In the genomic region with DNA sequence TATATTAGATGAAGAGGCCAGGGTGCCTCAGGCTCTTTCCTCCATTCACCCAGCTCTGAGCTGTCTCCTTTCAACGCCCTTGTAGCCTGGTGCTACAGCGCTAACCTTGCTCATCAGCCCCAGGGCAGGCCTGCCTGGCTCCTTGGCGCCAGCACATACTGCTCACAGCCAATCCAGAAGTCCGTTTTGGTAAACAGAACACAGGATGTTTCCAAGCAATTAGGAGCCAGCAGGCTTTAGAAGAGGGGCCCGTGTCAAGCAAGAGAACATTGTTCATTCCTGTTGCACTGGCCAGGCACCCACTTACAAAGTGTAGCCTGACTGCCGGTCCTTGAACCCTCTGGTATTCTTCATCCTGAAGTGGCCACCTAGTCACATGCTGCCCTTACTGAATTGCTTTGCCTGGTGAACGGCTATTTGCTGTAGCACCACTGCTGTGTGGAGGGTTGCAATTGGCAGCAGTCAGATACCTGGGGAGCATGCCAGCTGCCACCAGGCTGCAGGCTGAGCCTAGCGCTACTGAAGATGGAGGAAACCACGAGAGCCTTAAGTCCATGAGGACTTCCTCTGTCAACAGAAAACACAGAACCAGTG, we compare ENCODE assay signal across 9 mouse cellular contexts. TPM values are rescaled to one million over a fixed set of nuclear protein-coding genes. Genes with fewer than 3 reads are reported as not detected.
A peak's percentile ranks its signal among the peaks of the same experiment; 100 is the strongest.
DNase-seq lines count a peak whose midpoint lies in the region; ATAC-seq lines count a peak whose summit lies in the region.
"Had no signal": no experiment of that assay in that cellular context is flagged by ENCODE, and none has a peak within 500 bp of the region (broad histone marks: within the 10 kb centered on the region; RNA-seq: fewer than 3 reads in every experiment).

No protein-coding gene starts in this region.

- no peak overlapping the region for H3K9ac ChIP-seq in heart, embryonic 12.5 days

- H3K4me1 ChIP-seq in heart, embryonic 12.5 days (replicated peaks), result peaks cover 36% of the 10 kb centered on the region

- DNase-seq in 3T3-L1 (ENCODE audit: low read depth, low spot score) (peak; percentile 43), MN1 (ENCODE audit: low spot score) (peak; percentile 69)
- DNase-seq in embryo, embryonic 10.5 days (ENCODE audit: low spot score), result peak; percentile 9
- DNase-seq in left cerebral cortex, adult 11 months (ENCODE audit: low spot score), result peak; percentile 55
- no peak for DNase-seq in spleen, postnatal 4 days (ENCODE audit: low spot score in 2 of 2)

- H3K4me3 ChIP-seq in heart, embryonic 12.5 days, result no peak overlapping the region

- peak; percentile 72 for ATAC-seq in heart, embryonic 12.5 days (ENCODE audit: insufficient number of reproducible peaks, low FRiP score)
- ATAC-seq in megakaryocyte progenitor cell, adult 5-6 weeks (replicated peaks; ENCODE audit: poor library complexity), result peak; percentile 29; the same call in 1 of the 2 replicates
- no peak for ATAC-seq in monocyte, adult 5-6 weeks (replicated peaks; ENCODE audit: insufficient number of reproducible peaks, low FRiP score, low TSS enrichment, poor library complexity, severe bottlenecking)

- WGBS in heart, embryonic 12.5 days, result 34% methylated on average over 9 of the region's 9 CpGs

- H3K27ac ChIP-seq in heart, embryonic 12.5 days (ENCODE audit: poor library complexity, severe bottlenecking), result peak overlapping the region; percentile 72

- no peaks in the 10 kb centered on the region for H3K27me3 ChIP-seq in heart, embryonic 12.5 days (replicated peaks)

- no peaks in the 10 kb centered on the region for H3K9me3 ChIP-seq in heart, embryonic 12.5 days (replicated peaks)

- no peak overlapping the region for H3K4me2 ChIP-seq in heart, embryonic 12.5 days

- H3K36me3 ChIP-seq in heart, embryonic 12.5 days, result peaks cover 43% of the 10 kb centered on the region

RNA-seq across cellular contexts. Expression of gene Ndufa10, which starts 35.9 kb away (rescaled TPM):
- 406 and 431 TPM in 2 replicates for polyA plus RNA-seq in heart, embryonic 12.5 days (2016; fragmentation: Nextera tagmentation; extraction: Ambion mirVana)
- total RNA-seq in megakaryocyte progenitor cell, adult 5-6 weeks (2015), result 175 TPM in 2 replicates
- total RNA-seq in megakaryocyte progenitor cell, adult 5-6 weeks (2017), result 101 and 110 TPM in 2 replicates
- 89.5 to 119 TPM (median 89.7 TPM) in 3 replicates for total RNA-seq in monocyte, adult 5-6 weeks (2017)

RNA-seq across cellular contexts. Expression of gene Olfr1416, which starts 47.1 kb away (rescaled TPM):
- not detected in 2 replicates for polyA plus RNA-seq in heart, embryonic 12.5 days (2016; fragmentation: Nextera tagmentation; extraction: Ambion mirVana)
- not detected in 2 replicates for total RNA-seq in megakaryocyte progenitor cell, adult 5-6 weeks (2015)
- total RNA-seq in megakaryocyte progenitor cell, adult 5-6 weeks (2017), result not detected in 2 replicates
- total RNA-seq in monocyte, adult 5-6 weeks (2017), result not detected in 3 replicates
- polyA plus RNA-seq: liver, embryonic 16.5 days had no signal

RNA-seq across cellular contexts. Expression of gene Olfr1415, which starts 58.1 kb away (rescaled TPM):
- polyA plus RNA-seq in heart, embryonic 12.5 days (2016; fragmentation: Nextera tagmentation; extraction: Ambion mirVana), result not detected in 2 replicates
- total RNA-seq in megakaryocyte progenitor cell, adult 5-6 weeks (2015), result not detected in 2 replicates
- not detected in 2 replicates for total RNA-seq in megakaryocyte progenitor cell, adult 5-6 weeks (2017)
- total RNA-seq in monocyte, adult 5-6 weeks (2017), result not detected in 3 replicates
- polyA plus RNA-seq: liver, embryonic 16.5 days had no signal

Comparison
In these comparisons a context has a peak if more than half of its experiments do, and no peak if none do; other contexts are left out.
1. DNase-seq: peak in 3T3-L1 (single experiment), MN1 (single experiment), embryo, embryonic 10.5 days (single experiment) and left cerebral cortex, adult 11 months (single experiment); none in spleen, postnatal 4 days (0 of 2).